Mouse (Mus musculus): ENCODE data around the gene Pcsk2. TPM values are rescaled to one million over a fixed set of nuclear protein-coding genes. Genes with fewer than 3 reads are reported as not detected.

The Pcsk2 gene
- polyA plus RNA-seq, 1 experiment = 130 TPM

- peak in 1 of 2 experiments; percentile 41 for DNase-seq (ENCODE audit: extremely low spot score in 1 of 2, low spot score in 1 of 2)
Observed at GRCm38 (mm10) chr2:143643305-143643704, 97.3 kb downstream of the Pcsk2 start.

- no peak for DNase-seq (ENCODE audit: extremely low spot score in 1 of 2, low spot score in 1 of 2)
Observed at GRCm38 (mm10) chr2:143644374-143644773, 98.4 kb downstream of the Pcsk2 start.

GRCm38 (mm10) chr2:143646001-143646400 is 100.0 kb downstream of the Pcsk2 start:
- no peak for DNase-seq (ENCODE audit: extremely low spot score in 1 of 2, low spot score in 1 of 2)

- peak in 1 of 2 experiments; percentile 43 for DNase-seq (ENCODE audit: extremely low spot score in 1 of 2, low spot score in 1 of 2)
Observed at GRCm38 (mm10) chr2:143654621-143655020, 108.7 kb downstream of the Pcsk2 start.

- no peak for DNase-seq (ENCODE audit: extremely low spot score in 1 of 2, low spot score in 1 of 2)
Observed at GRCm38 (mm10) chr2:143656968-143657367, 111.0 kb downstream of the Pcsk2 start.

- no peak for DNase-seq (ENCODE audit: extremely low spot score in 1 of 2, low spot score in 1 of 2)
Observed at GRCm38 (mm10) chr2:143666785-143667184, 120.8 kb downstream of the Pcsk2 start.

- DNase-seq (ENCODE audit: extremely low spot score in 1 of 2, low spot score in 1 of 2) = peak; percentile 60 to 61
Observed at GRCm38 (mm10) chr2:143677869-143678268, 131.9 kb downstream of the Pcsk2 start.

- DNase-seq (ENCODE audit: extremely low spot score in 1 of 2, low spot score in 1 of 2) = no peak
Observed at GRCm38 (mm10) chr2:143679513-143679912, 133.6 kb downstream of the Pcsk2 start.

GRCm38 (mm10) chr2:143681873-143682555 is 136.1 kb downstream of the Pcsk2 start:
- no peak for DNase-seq (ENCODE audit: extremely low spot score in 1 of 2, low spot score in 1 of 2)

GRCm38 (mm10) chr2:143683513-143683912 is 137.6 kb downstream of the Pcsk2 start:
- peak; percentile 63 to 74 for DNase-seq (ENCODE audit: extremely low spot score in 1 of 2, low spot score in 1 of 2)

GRCm38 (mm10) chr2:143691244-143691643 is 145.3 kb downstream of the Pcsk2 start:
- no peak for DNase-seq (ENCODE audit: extremely low spot score in 1 of 2, low spot score in 1 of 2)

- peak in 1 of 2 experiments; percentile 54 for DNase-seq (ENCODE audit: extremely low spot score in 1 of 2, low spot score in 1 of 2)
Observed at GRCm38 (mm10) chr2:143696026-143696557, 150.1 kb downstream of the Pcsk2 start.

GRCm38 (mm10) chr2:143696704-143697103 is 150.7 kb downstream of the Pcsk2 start:
- no peak for DNase-seq (ENCODE audit: extremely low spot score in 1 of 2, low spot score in 1 of 2)

- peak in 1 of 2 experiments; percentile 43 for DNase-seq (ENCODE audit: extremely low spot score in 1 of 2, low spot score in 1 of 2)
Observed at GRCm38 (mm10) chr2:143701141-143701540, 155.2 kb downstream of the Pcsk2 start.

GRCm38 (mm10) chr2:143702931-143703344 is 157.0 kb downstream of the Pcsk2 start:
- DNase-seq (ENCODE audit: extremely low spot score in 1 of 2, low spot score in 1 of 2) = no peak

- DNase-seq (ENCODE audit: extremely low spot score in 1 of 2, low spot score in 1 of 2) = no peak
Observed at GRCm38 (mm10) chr2:143708205-143708604, 162.2 kb downstream of the Pcsk2 start.

GRCm38 (mm10) chr2:143709249-143709648 is 163.3 kb downstream of the Pcsk2 start:
- DNase-seq (ENCODE audit: extremely low spot score in 1 of 2, low spot score in 1 of 2) = no peak

- DNase-seq (ENCODE audit: extremely low spot score in 1 of 2, low spot score in 1 of 2) = no peak
Observed at GRCm38 (mm10) chr2:143709979-143710378, 164.0 kb downstream of the Pcsk2 start.

GRCm38 (mm10) chr2:143711886-143712285 is 165.9 kb downstream of the Pcsk2 start:
- DNase-seq (ENCODE audit: extremely low spot score in 1 of 2, low spot score in 1 of 2) = peak; percentile 44 to 63

GRCm38 (mm10) chr2:143712901-143713300 is 166.9 kb downstream of the Pcsk2 start:
- DNase-seq (ENCODE audit: extremely low spot score in 1 of 2, low spot score in 1 of 2) = no peak

- DNase-seq (ENCODE audit: extremely low spot score in 1 of 2, low spot score in 1 of 2) = no peak
Observed at GRCm38 (mm10) chr2:143713902-143714301, 167.9 kb downstream of the Pcsk2 start.

- DNase-seq (ENCODE audit: extremely low spot score in 1 of 2, low spot score in 1 of 2) = no peak
Observed at GRCm38 (mm10) chr2:143715110-143715509, 169.2 kb downstream of the Pcsk2 start.
